ENCODE assay signal across 13 mouse cellular contexts in genomic region chr5:36750119-36751078, GRCm38 (mm10). TPM values are rescaled to one million over a fixed set of nuclear protein-coding genes. Genes with fewer than 3 reads are reported as not detected.
DNase-seq lines count a peak whose midpoint lies in the region; ATAC-seq and TF ChIP-seq lines count a peak whose summit lies in the region.
"Had no signal": no experiment of that assay in that cellular context is flagged by ENCODE, and none has a peak within 500 bp of the region (broad histone marks: within the 10 kb centered on the region; RNA-seq: fewer than 3 reads in every experiment).

No protein-coding gene starts in this region.

- WGBS in liver, adult 2 months = 73% methylated on average over 9 of the region's 9 CpGs
- WGBS in liver, embryonic 11.5 days = 65% methylated on average over 9 of the region's 9 CpGs
- WGBS in midbrain, embryonic 14.5 days = 74% methylated on average over 9 of the region's 9 CpGs

- H3K4me3 ChIP-seq in liver, adult 2 months (ENCODE audit: insufficient read depth, low read depth, low read length) = no peak overlapping the region
- H3K4me3 ChIP-seq in liver, embryonic 11.5 days (ENCODE audit: low read depth, low read length) = no peak overlapping the region
- H3K4me3 ChIP-seq in midbrain, embryonic 14.5 days (replicated peaks; ENCODE audit: low read depth, low read length) = no peak overlapping the region
- H3K4me3 ChIP-seq: limb, embryonic 13.5 days had no signal

- no peak; the same call in 1 of the 2 replicates for TF ChIP-seq CTCF in liver, adult 2 months (IDR thresholded peaks at IDR 0.05; ENCODE audit: low read depth, low read length)

- peaks cover 9% of the 10 kb centered on the region; the same call in 1 of the 2 replicates for H3K4me1 ChIP-seq in liver, adult 2 months (ENCODE audit: control insufficient read depth, insufficient read depth, low read length)
- H3K4me1 ChIP-seq in liver, embryonic 11.5 days (replicated peaks; ENCODE audit: control insufficient read depth, insufficient read depth, low read length) = peaks cover 13% of the 10 kb centered on the region; the same call in 1 of the 2 replicates
- H3K4me1 ChIP-seq in midbrain, embryonic 14.5 days (ENCODE audit: control insufficient read depth, insufficient read depth, low read length) = peaks cover 12% of the 10 kb centered on the region

- TF ChIP-seq POLR2A in liver, adult 2 months (IDR thresholded peaks at IDR 0.05; ENCODE audit: extremely low read depth, insufficient read depth, low read length) = no peak

- no peak overlapping the region for H3K27ac ChIP-seq in liver, adult 2 months (replicated peaks; ENCODE audit: insufficient read depth, low read depth, low read length)
- H3K27ac ChIP-seq in liver, embryonic 11.5 days (ENCODE audit: low read depth, low read length) = no peak overlapping the region
- H3K27ac ChIP-seq in midbrain, embryonic 14.5 days (replicated peaks; ENCODE audit: low read depth, low read length) = no peak overlapping the region
- H3K27ac ChIP-seq: limb, embryonic 13.5 days had no signal

- no peak overlapping the region for H3K4me2 ChIP-seq in liver, embryonic 11.5 days
- no peak overlapping the region for H3K4me2 ChIP-seq in midbrain, embryonic 14.5 days (ENCODE audit: low read length)
- H3K4me2 ChIP-seq: limb, embryonic 13.5 days had no signal

- H3K36me3 ChIP-seq in liver, adult 2 months (ENCODE audit: control insufficient read depth, insufficient read depth, low read length) = no peaks in the 10 kb centered on the region
- no peaks in the 10 kb centered on the region for H3K36me3 ChIP-seq in liver, embryonic 11.5 days (ENCODE audit: control insufficient read depth, insufficient read depth, low read length)
- H3K36me3 ChIP-seq in midbrain, embryonic 14.5 days (ENCODE audit: control insufficient read depth, insufficient read depth, low read length) = no peaks in the 10 kb centered on the region

- H3K9me3 ChIP-seq in liver, embryonic 11.5 days (ENCODE audit: control insufficient read depth, low read length) = no peaks in the 10 kb centered on the region
- no peaks in the 10 kb centered on the region for H3K9me3 ChIP-seq in midbrain, embryonic 14.5 days (ENCODE audit: control insufficient read depth, low read length)
- H3K9me3 ChIP-seq: limb, embryonic 13.5 days had no signal

- no peak overlapping the region for H3K9ac ChIP-seq in liver, adult 2 months (ENCODE audit: low read depth, low read length)
- no peak overlapping the region for H3K9ac ChIP-seq in liver, embryonic 11.5 days (ENCODE audit: low read depth, low read length)
- no peak overlapping the region for H3K9ac ChIP-seq in midbrain, embryonic 14.5 days (replicated peaks; ENCODE audit: low read length)
- H3K9ac ChIP-seq: limb, embryonic 13.5 days had no signal

- peak; percentile 34 for DNase-seq in liver, adult 2 months (ENCODE audit: extremely low read depth, low read depth, low spot score)
- DNase-seq in liver, embryonic 11.5 days (ENCODE audit: low spot score) = no peak
- DNase-seq in MEL-GATA-1-ER (ENCODE audit: extremely low read depth, low read depth) = peak; percentile 60
- no peak for DNase-seq in midbrain, embryonic 14.5 days
- DNase-seq in cerebellum, adult 9-11 months = no peak
- DNase-seq in right cerebral cortex, postnatal 14 days = no peak
- DNase-seq: embryo, embryonic 11 days; gastrocnemius, postnatal 14 days; heart, postnatal 14 days had no signal

- no peak for ATAC-seq in liver, embryonic 11.5 days (replicated peaks; ENCODE audit: low FRiP score)
- peak; percentile 21 for ATAC-seq in CD4-positive, CD25-positive, alpha-beta regulatory T cell, adult 4 months
- ATAC-seq in megakaryocyte, adult 5-6 weeks (ENCODE audit: poor library complexity, severe bottlenecking) = peak; percentile 39
- ATAC-seq in midbrain, embryonic 14.5 days (ENCODE audit: low FRiP score, low TSS enrichment) = no peak
- ATAC-seq: intestine, embryonic 16.5 days had no signal

- peaks cover 8% of the 10 kb centered on the region for H3K79me2 ChIP-seq in liver, adult 2 months (ENCODE audit: control insufficient read depth, insufficient read depth, low read length)

- no peaks in the 10 kb centered on the region for H3K27me3 ChIP-seq in liver, adult 2 months (ENCODE audit: control insufficient read depth, insufficient read depth, low read length)
- no peaks in the 10 kb centered on the region for H3K27me3 ChIP-seq in liver, embryonic 11.5 days (replicated peaks; ENCODE audit: control insufficient read depth, insufficient read depth, low read length)
- H3K27me3 ChIP-seq in midbrain, embryonic 14.5 days (ENCODE audit: control insufficient read depth, insufficient read depth, low read length) = no peaks in the 10 kb centered on the region

RNA-seq across cellular contexts. Expression of gene Bloc1s4, which starts 1.9 kb away (rescaled TPM):
- 12.9 and 15.7 TPM in 2 replicates for total RNA-seq in liver, adult 2 months (2014; rRNA removed)
- polyA plus RNA-seq in liver, adult 2 months (2012; rRNA removed) = 16.5 and 19.4 TPM in 2 replicates
- 29.1 and 30.0 TPM in 2 replicates for polyA plus RNA-seq in liver, embryonic 11.5 days (2014; fragmentation: Nextera tagmentation; extraction: Ambion mirVana)
- 1 to 10 TPM in 1 of 2 experiments, under 1 TPM in 1; 0.67 to 2.9 TPM for polyA plus RNA-seq in CD4-positive, CD25-positive, alpha-beta regulatory T cell, adult 4 months (2017; shearing (Covaris generic))
- 11.4 and 14.9 TPM in 2 replicates for total RNA-seq in megakaryocyte, adult 5-6 weeks (2015)
- 12.2 and 13.2 TPM in 2 replicates for total RNA-seq in megakaryocyte, adult 5-6 weeks (2017)
- polyA plus RNA-seq in midbrain, embryonic 14.5 days (2014; fragmentation: Nextera tagmentation; extraction: Ambion mirVana) = 28.6 and 28.8 TPM in 2 replicates

RNA-seq across cellular contexts. Expression of gene Mrfap1, which starts 46.2 kb away (rescaled TPM):
- 154 and 173 TPM in 2 replicates for total RNA-seq in liver, adult 2 months (2014; rRNA removed)
- polyA plus RNA-seq in liver, adult 2 months (2012; rRNA removed) = 72.2 and 93.9 TPM in 2 replicates
- polyA plus RNA-seq in liver, embryonic 11.5 days (2014; fragmentation: Nextera tagmentation; extraction: Ambion mirVana) = 366 and 368 TPM in 2 replicates
- 10 to 100 TPM; 42.0 to 74.5 TPM for polyA plus RNA-seq in CD4-positive, CD25-positive, alpha-beta regulatory T cell, adult 4 months (2017; shearing (Covaris generic))
- 194 and 201 TPM in 2 replicates for total RNA-seq in megakaryocyte, adult 5-6 weeks (2015)
- 227 and 275 TPM in 2 replicates for total RNA-seq in megakaryocyte, adult 5-6 weeks (2017)
- 355 and 360 TPM in 2 replicates for polyA plus RNA-seq in midbrain, embryonic 14.5 days (2014; fragmentation: Nextera tagmentation; extraction: Ambion mirVana)

RNA-seq across cellular contexts. Expression of gene D5Ertd579e, which starts 54.6 kb away (rescaled TPM):
- 26.6 and 31.5 TPM in 2 replicates for total RNA-seq in liver, adult 2 months (2014; rRNA removed)
- 11.5 and 12.7 TPM in 2 replicates for polyA plus RNA-seq in liver, adult 2 months (2012; rRNA removed)
- 19.3 TPM in 2 replicates for polyA plus RNA-seq in liver, embryonic 11.5 days (2014; fragmentation: Nextera tagmentation; extraction: Ambion mirVana)
- 10 to 100 TPM; 32.6 to 34.7 TPM for polyA plus RNA-seq in CD4-positive, CD25-positive, alpha-beta regulatory T cell, adult 4 months (2017; shearing (Covaris generic))
- total RNA-seq in megakaryocyte, adult 5-6 weeks (2015) = 20.0 and 27.1 TPM in 2 replicates
- 35.9 and 36.0 TPM in 2 replicates for total RNA-seq in megakaryocyte, adult 5-6 weeks (2017)
- polyA plus RNA-seq in midbrain, embryonic 14.5 days (2014; fragmentation: Nextera tagmentation; extraction: Ambion mirVana) = 38.8 and 53.7 TPM in 2 replicates

Comparison
In these comparisons a context has a peak if more than half of its experiments do, and no peak if none do; other contexts are left out.
1. DNase-seq: peak in liver, adult 2 months (single experiment) and MEL-GATA-1-ER (single experiment); none in liver, embryonic 11.5 days (single experiment), midbrain, embryonic 14.5 days (single experiment), cerebellum, adult 9-11 months (single experiment) and right cerebral cortex, postnatal 14 days (single experiment).
2. ATAC-seq: peak in CD4-positive, CD25-positive, alpha-beta regulatory T cell, adult 4 months (single experiment) and megakaryocyte, adult 5-6 weeks (single experiment); none in liver, embryonic 11.5 days (single experiment) and midbrain, embryonic 14.5 days (single experiment).